Mouse (Mus musculus): ENCODE measurements around the gene Spic. TPM values are rescaled to one million over a fixed set of nuclear protein-coding genes. Genes with fewer than 3 reads are reported as not detected.

Gene Spic
- total and polyA plus RNA-seq, 2 experiments, result 0.37 to 2.6 TPM

GRCm38 (mm10) chr10:88630663-88631329, 54.0 kb downstream of the Spic start:
- no peak for DNase-seq (ENCODE audit: extremely low read depth, low read depth, low spot score)
- Histone ChIP-seq H3K4me3 (ENCODE audit: insufficient read depth, low read depth, low read length) (no peak overlapping the region), H3K27ac (replicated peaks; ENCODE audit: insufficient read depth, low read depth, low read length) (no peak overlapping the region), H3K4me1 (ENCODE audit: control insufficient read depth, insufficient read depth, low read length) (no peaks in the 10 kb centered on the region), H3K79me2 (ENCODE audit: control insufficient read depth, insufficient read depth, low read length) (no peaks in the 10 kb centered on the region), H3K36me3 (ENCODE audit: control insufficient read depth, insufficient read depth, low read length) (no peaks in the 10 kb centered on the region), H3K27me3 (ENCODE audit: control insufficient read depth, insufficient read depth, low read length) (no peaks in the 10 kb centered on the region), H3K9ac (ENCODE audit: low read depth, low read length) (no peak overlapping the region)
- no peak for TF ChIP-seq CTCF (IDR thresholded peaks at IDR 0.05; ENCODE audit: low read depth, low read length)
- no peak for TF ChIP-seq POLR2A (IDR thresholded peaks at IDR 0.05; ENCODE audit: extremely low read depth, insufficient read depth, low read length)
- 67% methylated on average over 2 of the region's 2 CpGs for WGBS

GRCm38 (mm10) chr10:88627052-88627451, 57.8 kb downstream of the Spic start:
- WGBS, result 80% methylated on average over 4 of the region's 4 CpGs
- no peak for DNase-seq (ENCODE audit: extremely low read depth, low read depth, low spot score)
- Histone ChIP-seq H3K4me1 (ENCODE audit: control insufficient read depth, insufficient read depth, low read length) (no peaks in the 10 kb centered on the region), H3K27ac (replicated peaks; ENCODE audit: insufficient read depth, low read depth, low read length) (no peak overlapping the region), H3K79me2 (ENCODE audit: control insufficient read depth, insufficient read depth, low read length) (no peaks in the 10 kb centered on the region), H3K36me3 (ENCODE audit: control insufficient read depth, insufficient read depth, low read length) (no peaks in the 10 kb centered on the region), H3K4me3 (ENCODE audit: insufficient read depth, low read depth, low read length) (no peak overlapping the region), H3K27me3 (ENCODE audit: control insufficient read depth, insufficient read depth, low read length) (no peaks in the 10 kb centered on the region), H3K9ac (ENCODE audit: low read depth, low read length) (no peak overlapping the region)
- TF ChIP-seq CTCF (IDR thresholded peaks at IDR 0.05; ENCODE audit: low read depth, low read length) (no peak), POLR2A (IDR thresholded peaks at IDR 0.05; ENCODE audit: extremely low read depth, insufficient read depth, low read length) (no peak)

GRCm38 (mm10) chr10:88626176-88626575, 58.6 kb downstream of the Spic start:
- Histone ChIP-seq H3K79me2 (ENCODE audit: control insufficient read depth, insufficient read depth, low read length) (no peaks in the 10 kb centered on the region), H3K9ac (ENCODE audit: low read depth, low read length) (no peak overlapping the region), H3K27me3 (ENCODE audit: control insufficient read depth, insufficient read depth, low read length) (no peaks in the 10 kb centered on the region), H3K4me3 (ENCODE audit: insufficient read depth, low read depth, low read length) (no peak overlapping the region), H3K4me1 (ENCODE audit: control insufficient read depth, insufficient read depth, low read length) (no peaks in the 10 kb centered on the region), H3K36me3 (ENCODE audit: control insufficient read depth, insufficient read depth, low read length) (no peaks in the 10 kb centered on the region), H3K27ac (replicated peaks; ENCODE audit: insufficient read depth, low read depth, low read length) (no peak overlapping the region)
- TF ChIP-seq POLR2A (IDR thresholded peaks at IDR 0.05; ENCODE audit: extremely low read depth, insufficient read depth, low read length), result no peak
- TF ChIP-seq CTCF (IDR thresholded peaks at IDR 0.05; ENCODE audit: low read depth, low read length), result no peak
- 59% methylated on average over 3 of the region's 3 CpGs for WGBS
- no peak for DNase-seq (ENCODE audit: extremely low read depth, low read depth, low spot score)

Other genes starting within 250 kb of the Spic start
- not detected in 2 replicates for gene Sycp3, start 225.4 kb downstream of the Spic start, total RNA-seq (2014; rRNA removed)
- not detected in 2 replicates for gene Sycp3, start 225.4 kb downstream of the Spic start, polyA plus RNA-seq (2012; rRNA removed)
- gene Chpt1, start 180.9 kb downstream of the Spic start, total RNA-seq (2014; rRNA removed), result 118 and 137 TPM in 2 replicates
- 59.0 and 120 TPM in 2 replicates for gene Chpt1, start 180.9 kb downstream of the Spic start, polyA plus RNA-seq (2012; rRNA removed)
- 1.7 TPM in 1 of 2 replicates, not detected in the other for gene Mybpc1, start 79.9 kb downstream of the Spic start, total RNA-seq (2014; rRNA removed)
- gene Mybpc1, start 79.9 kb downstream of the Spic start, polyA plus RNA-seq (2012; rRNA removed), result not detected in 2 replicates
- 84.9 and 98.1 TPM in 2 replicates for gene Arl1, start 45.8 kb upstream of the Spic start, total RNA-seq (2014; rRNA removed)
- gene Arl1, start 45.8 kb upstream of the Spic start, polyA plus RNA-seq (2012; rRNA removed), result 30.3 and 31.7 TPM in 2 replicates
- 8.7 and 9.4 TPM in 2 replicates for gene Utp20, start 141.8 kb upstream of the Spic start, total RNA-seq (2014; rRNA removed)
- 2.1 and 3.4 TPM in 2 replicates for gene Utp20, start 141.8 kb upstream of the Spic start, polyA plus RNA-seq (2012; rRNA removed)
- gene Slc5a8, start 201.0 kb upstream of the Spic start, total RNA-seq (2014; rRNA removed), result not detected in 2 replicates
- 0.07 TPM in 1 of 2 replicates, not detected in the other for gene Slc5a8, start 201.0 kb upstream of the Spic start, polyA plus RNA-seq (2012; rRNA removed)